Mouse (Mus musculus): ENCODE measurements at regions not wholly inside any gene's neighbourhood (a gene's known extent, or its start where the extent isn't known, plus 50 kb on each side); places are given as distances from the start of the nearest gene placed in this dataset.

- TF ChIP-seq CTCF (IDR thresholded peaks at IDR 0.05; ENCODE audit: borderline replicate concordance, insufficient read depth, low read depth, low read length) (no peak), POLR2A (IDR thresholded peaks at IDR 0.05; ENCODE audit: borderline replicate concordance, insufficient read depth, low read length) (no peak)
Observed at GRCm38 (mm10) chr10:109607121-109607520, 596.3 kb upstream of the Syt1 start.
